Mouse (Mus musculus) bone marrow macrophage, adult 2 months (primary cell): ENCODE results near the gene Nbl1.

Experiments used
- CTCF ChIP-seq: IDR thresholded peaks from 2 replicates; pipeline ENCODE4 v1.5.1; 2012; ENCODE audit warnings: low read depth, mild to moderate bottlenecking, low read length, moderate library complexity
- POLR2A ChIP-seq: IDR thresholded peaks from 2 replicates; pipeline ENCODE4 v1.6.1; 2012; ENCODE audit warnings: mild to moderate bottlenecking, low read depth, low read length, borderline replicate concordance

GRCm38 (mm10) chr4:139048518-139048917 lies 44.3 kb downstream of the Nbl1 start:
- no peak for TF ChIP-seq POLR2A
- no peak for TF ChIP-seq CTCF
